Mouse (Mus musculus) hindbrain, embryonic 12.5 days (tissue): Measurements from ENCODE around the gene Hmox1. TPM values are rescaled to one million over a fixed set of nuclear protein-coding genes. Genes with fewer than 3 reads are reported as not detected.

ENCODE experiments used
- ATAC-seq: fragments of 200-750 bp; cut with Nextera tagmentation; 2 replicates; pipeline ENCODE4 v1.8.0; 2017; ENCODE audit warnings: moderate TSS enrichment; ENCODE audit not compliant: low FRiP score
- H3K27ac ChIP-seq: fragments of 300-500 bp; sonication (generic); 2 replicates; pipeline ENCODE4 v1.5.1; 2016; ENCODE audit warnings: mild to moderate bottlenecking
- H3K27me3 ChIP-seq: fragments of 300-500 bp; sonication (generic); 2 replicates; pipeline ENCODE4 v1.6.1; 2016; ENCODE audit warnings: mild to moderate bottlenecking
- H3K36me3 ChIP-seq: fragments of 300-500 bp; sonication (generic); 2 replicates; pipeline ENCODE4 v1.6.1; 2016; ENCODE audit warnings: mild to moderate bottlenecking
- H3K4me1 ChIP-seq: fragments of 300-500 bp; sonication (generic); 2 replicates; pipeline ENCODE4 v1.6.1; 2016
- H3K4me2 ChIP-seq: fragments of 300-500 bp; sonication (generic); replicated peaks from 2 replicates; pipeline ENCODE4 v1.6.1; 2016; ENCODE audit warnings: mild to moderate bottlenecking
- H3K4me3 ChIP-seq: fragments of 300-500 bp; sonication (generic); 2 replicates; pipeline ENCODE4 v1.5.1; 2016; ENCODE audit warnings: mild to moderate bottlenecking
- H3K9ac ChIP-seq: fragments of 300-500 bp; sonication (generic); 2 replicates; pipeline ENCODE4 v1.6.1; 2016; ENCODE audit warnings: mild to moderate bottlenecking, moderate library complexity
- H3K9me3 ChIP-seq: fragments of 300-500 bp; sonication (generic); replicated peaks from 2 replicates; pipeline ENCODE4 v1.6.1; 2016; ENCODE audit warnings: mild to moderate bottlenecking
- WGBS: fragments of 180-500 bp; shearing (Covaris S2); methylation state at CpG from one replicate; pipeline ENCODE4 v1.1.7; 2016; 5-methylcytosine and 5-hydroxymethylcytosine counted together
- polyA plus RNA-seq: library from polyadenylated mRNA; unstranded; fragments of >200 nt; fragmentation: Nextera tagmentation; extraction: Ambion mirVana; gene quantifications from 2 replicates; pipeline ENCODE4 v1.2.1, GENCODE M21; 2016

Gene Hmox1
- polyA plus RNA-seq, result 18.7 and 19.6 TPM in 2 replicates

GRCm38 (mm10) chr8:75093399-75094156 is at the start of gene Hmox1:
TSS of gene Hmox1 (plus strand) at chr8:75093621.
- H3K27ac ChIP-seq, result no peak within 1 kb of the TSS
- no peaks in the 10 kb centered on the region for H3K9me3 ChIP-seq
- 0 out of 2 replicates have a peak, but pooled peaks cover 2% of the 10 kb centered on the region for H3K36me3 ChIP-seq
- H3K27me3 ChIP-seq, result no peaks in the 10 kb centered on the region; the same call in 1 of the 2 replicates
- ATAC-seq, result peak; percentile 93
- peaks cover 9% of the 10 kb centered on the region; the same call in 1 of the 2 replicates for H3K4me1 ChIP-seq
- H3K9ac ChIP-seq, result peak within 1 kb of the TSS; percentile 65
- WGBS, result under 1% methylated on average over 36 of the region's 36 CpGs
- peak within 1 kb of the TSS; percentile 73 for H3K4me2 ChIP-seq
- peak within 1 kb of the TSS; percentile 46 for H3K4me3 ChIP-seq

- Histone ChIP-seq H3K4me3 (no peak overlapping the region), H3K9ac (no peak overlapping the region), H3K36me3 (no peaks in the 10 kb centered on the region), H3K27me3 (no peaks in the 10 kb centered on the region), H3K27ac (no peak overlapping the region), H3K4me2 (no peak overlapping the region), H3K4me1 (no peaks in the 10 kb centered on the region), H3K9me3 (no peaks in the 10 kb centered on the region)
- WGBS, result 86% methylated on average over 1 of the region's 1 CpGs
- no peak for ATAC-seq
Observed at GRCm38 (mm10) chr8:75046303-75046702, 47.1 kb upstream of the Hmox1 start.

GRCm38 (mm10) chr8:75047784-75048183 is 45.6 kb upstream of the Hmox1 start:
- H3K27me3 ChIP-seq, result no peaks in the 10 kb centered on the region
- no peak for ATAC-seq
- no peak overlapping the region for H3K27ac ChIP-seq
- no peak overlapping the region for H3K4me3 ChIP-seq
- no peaks in the 10 kb centered on the region for H3K36me3 ChIP-seq
- WGBS, result 89% methylated on average over 3 of the region's 3 CpGs
- H3K4me2 ChIP-seq, result no peak overlapping the region
- no peaks in the 10 kb centered on the region for H3K9me3 ChIP-seq
- H3K9ac ChIP-seq, result no peak overlapping the region
- H3K4me1 ChIP-seq, result no peaks in the 10 kb centered on the region

GRCm38 (mm10) chr8:75053342-75053741 is 40.1 kb upstream of the Hmox1 start:
- Histone ChIP-seq H3K27me3 (no peaks in the 10 kb centered on the region), H3K36me3 (peaks cover 10% of the 10 kb centered on the region; the same call in 1 of the 2 replicates), H3K27ac (no peak overlapping the region), H3K4me1 (no peaks in the 10 kb centered on the region), H3K9ac (no peak overlapping the region), H3K9me3 (no peaks in the 10 kb centered on the region), H3K4me2 (no peak overlapping the region), H3K4me3 (no peak overlapping the region)
- no peak for ATAC-seq
- WGBS, result 90% methylated on average over 4 of the region's 4 CpGs

GRCm38 (mm10) chr8:75055673-75056072 is 37.7 kb upstream of the Hmox1 start:
- H3K36me3 ChIP-seq, result peaks cover 16% of the 10 kb centered on the region; the same call in 1 of the 2 replicates
- H3K9ac ChIP-seq, result no peak overlapping the region
- H3K4me2 ChIP-seq, result no peak overlapping the region
- H3K9me3 ChIP-seq, result no peaks in the 10 kb centered on the region
- no peaks in the 10 kb centered on the region for H3K4me1 ChIP-seq
- no peak overlapping the region for H3K27ac ChIP-seq
- no peak overlapping the region for H3K4me3 ChIP-seq
- no peaks in the 10 kb centered on the region for H3K27me3 ChIP-seq
- ATAC-seq, result no peak
- WGBS, result 94% methylated on average over 2 of the region's 2 CpGs

GRCm38 (mm10) chr8:75060022-75060421 is 33.4 kb upstream of the Hmox1 start:
- WGBS, result 74% methylated on average over 6 of the region's 6 CpGs
- H3K9ac ChIP-seq, result no peak overlapping the region
- H3K4me3 ChIP-seq, result no peak overlapping the region
- H3K9me3 ChIP-seq, result no peaks in the 10 kb centered on the region
- H3K4me2 ChIP-seq, result no peak overlapping the region
- H3K4me1 ChIP-seq, result no peaks in the 10 kb centered on the region
- H3K27ac ChIP-seq, result no peak overlapping the region
- H3K27me3 ChIP-seq, result no peaks in the 10 kb centered on the region
- H3K36me3 ChIP-seq, result peaks cover 25% of the 10 kb centered on the region
- no peak for ATAC-seq

- H3K36me3 ChIP-seq, result peaks cover 30% of the 10 kb centered on the region
- no peaks in the 10 kb centered on the region for H3K9me3 ChIP-seq
- H3K4me2 ChIP-seq, result no peak overlapping the region
- no peak overlapping the region for H3K4me3 ChIP-seq
- H3K9ac ChIP-seq, result no peak overlapping the region
- H3K27me3 ChIP-seq, result no peaks in the 10 kb centered on the region
- ATAC-seq, result no peak
- 79% methylated on average over 2 of the region's 2 CpGs for WGBS
- no peak overlapping the region for H3K27ac ChIP-seq
- H3K4me1 ChIP-seq, result no peaks in the 10 kb centered on the region
Observed at GRCm38 (mm10) chr8:75060815-75061214, 32.6 kb upstream of the Hmox1 start.

- Histone ChIP-seq H3K9me3 (no peaks in the 10 kb centered on the region), H3K27me3 (no peaks in the 10 kb centered on the region), H3K27ac (no peak overlapping the region), H3K4me1 (no peaks in the 10 kb centered on the region), H3K4me3 (no peak overlapping the region), H3K9ac (no peak overlapping the region), H3K4me2 (no peak overlapping the region), H3K36me3 (peaks cover 20% of the 10 kb centered on the region)
- 59% methylated on average over 3 of the region's 3 CpGs for WGBS
- no peak for ATAC-seq
Observed at GRCm38 (mm10) chr8:75063290-75063689, 30.1 kb upstream of the Hmox1 start.

- peaks cover 14% of the 10 kb centered on the region for H3K36me3 ChIP-seq
- ATAC-seq, result no peak
- WGBS, result 91% methylated on average over 3 of the region's 3 CpGs
Observed at GRCm38 (mm10) chr8:75064790-75065189, 28.6 kb upstream of the Hmox1 start.

GRCm38 (mm10) chr8:75067287-75067686 is 26.1 kb upstream of the Hmox1 start:
- peaks cover 14% of the 10 kb centered on the region for H3K36me3 ChIP-seq
- no peaks in the 10 kb centered on the region for H3K4me1 ChIP-seq
- no peak overlapping the region for H3K4me3 ChIP-seq
- no peaks in the 10 kb centered on the region for H3K9me3 ChIP-seq
- H3K27me3 ChIP-seq, result no peaks in the 10 kb centered on the region
- 87% methylated on average over 6 of the region's 6 CpGs for WGBS
- H3K4me2 ChIP-seq, result no peak overlapping the region
- H3K27ac ChIP-seq, result no peak overlapping the region
- no peak overlapping the region for H3K9ac ChIP-seq
- ATAC-seq, result no peak

More at GRCm38 (mm10) chr8:75064790-75065189, 28.6 kb upstream of the Hmox1 start:
- Histone ChIP-seq H3K9ac (no peak overlapping the region), H3K27ac (no peak overlapping the region), H3K4me1 (no peaks in the 10 kb centered on the region), H3K4me3 (no peak overlapping the region), H3K27me3 (no peaks in the 10 kb centered on the region), H3K4me2 (no peak overlapping the region), H3K9me3 (no peaks in the 10 kb centered on the region)

GRCm38 (mm10) chr8:75070297-75070696 is 23.1 kb upstream of the Hmox1 start:
- Histone ChIP-seq H3K4me1 (no peaks in the 10 kb centered on the region), H3K27ac (no peak overlapping the region), H3K9ac (no peak overlapping the region), H3K4me3 (no peak overlapping the region), H3K36me3 (peaks cover 2% of the 10 kb centered on the region), H3K4me2 (no peak overlapping the region), H3K27me3 (no peaks in the 10 kb centered on the region), H3K9me3 (no peaks in the 10 kb centered on the region)
- WGBS, result 88% methylated on average over 1 of the region's 1 CpGs
- no peak for ATAC-seq

GRCm38 (mm10) chr8:75071627-75072346 is 21.6 kb upstream of the Hmox1 start:
- Histone ChIP-seq H3K27ac (no peak overlapping the region), H3K4me3 (no peak overlapping the region), H3K4me2 (no peak overlapping the region), H3K36me3 (no peaks in the 10 kb centered on the region), H3K9ac (no peak overlapping the region), H3K4me1 (no peaks in the 10 kb centered on the region), H3K9me3 (no peaks in the 10 kb centered on the region), H3K27me3 (no peaks in the 10 kb centered on the region)
- WGBS, result 39% methylated on average over 3 of the region's 4 CpGs
- peak; percentile 80 for ATAC-seq
